20 mouse cellular contexts compared by ENCODE assay signal in the genomic region with DNA sequence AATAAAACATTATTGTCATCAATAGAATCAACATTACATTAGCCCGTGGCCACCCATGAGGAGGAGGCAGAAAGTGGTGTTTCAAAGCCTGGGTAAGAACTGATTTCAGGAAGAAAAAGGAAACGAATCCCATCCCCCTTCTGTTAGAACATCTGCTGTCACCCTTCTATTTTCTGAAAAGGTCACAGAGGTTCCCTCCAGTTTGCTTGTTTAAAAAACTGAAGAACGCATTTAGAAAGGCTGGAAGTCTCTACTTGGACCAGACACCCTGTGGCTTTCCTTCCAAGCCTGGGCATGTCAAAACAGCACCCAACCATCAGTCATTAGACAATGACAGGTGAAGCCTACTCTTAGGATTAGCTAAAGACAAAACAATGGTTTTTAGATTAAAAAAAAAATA. TPM values are rescaled to one million over a fixed set of nuclear protein-coding genes. Genes with fewer than 3 reads are reported as not detected.
DNase-seq lines count a peak whose midpoint lies in the region; ATAC-seq and TF ChIP-seq lines count a peak whose summit lies in the region.
"Had no signal": no experiment of that assay in that cellular context is flagged by ENCODE, and none has a peak within 500 bp of the region (broad histone marks: within the 10 kb centered on the region; RNA-seq: fewer than 3 reads in every experiment).

No protein-coding gene starts in this region.

- H3K27me3 ChIP-seq in embryonic facial prominence, embryonic 11.5 days (ENCODE audit: control insufficient read depth, insufficient read depth, low read length): no peaks in the 10 kb centered on the region
- no peaks in the 10 kb centered on the region for H3K27me3 ChIP-seq in embryonic facial prominence, embryonic 10.5 days (replicated peaks; ENCODE audit: low read depth, poor library complexity, severe bottlenecking)
- no peaks in the 10 kb centered on the region for H3K27me3 ChIP-seq in lung, embryonic 14.5 days (ENCODE audit: insufficient read depth, low read length)
- H3K27me3 ChIP-seq: embryonic facial prominence, embryonic 12.5 days; midbrain, embryonic 12.5 days; neural tube, embryonic 13.5 days had no signal

- H3K27ac ChIP-seq in embryonic facial prominence, embryonic 11.5 days (replicated peaks; ENCODE audit: low read depth, low read length): no peak overlapping the region
- no peak overlapping the region for H3K27ac ChIP-seq in embryonic facial prominence, embryonic 10.5 days (replicated peaks)
- no peak overlapping the region for H3K27ac ChIP-seq in lung, embryonic 14.5 days (ENCODE audit: low read depth)
- H3K27ac ChIP-seq: embryonic facial prominence, embryonic 12.5 days; heart, embryonic 10.5 days; liver, embryonic 14.5 days; midbrain, embryonic 12.5 days had no signal

- 18% methylated on average over 3 of the region's 3 CpGs for WGBS in embryonic facial prominence, embryonic 11.5 days
- WGBS in embryonic facial prominence, embryonic 10.5 days: 14% methylated on average over 3 of the region's 3 CpGs
- 13% methylated on average over 3 of the region's 3 CpGs for WGBS in lung, embryonic 14.5 days

- no peaks in the 10 kb centered on the region for H3K9me3 ChIP-seq in embryonic facial prominence, embryonic 11.5 days (replicated peaks; ENCODE audit: control insufficient read depth, low read length)
- H3K9me3 ChIP-seq in embryonic facial prominence, embryonic 10.5 days: no peaks in the 10 kb centered on the region
- no peaks in the 10 kb centered on the region for H3K9me3 ChIP-seq in lung, embryonic 14.5 days (ENCODE audit: low read depth, low read length)
- H3K9me3 ChIP-seq: embryonic facial prominence, embryonic 12.5 days; heart, embryonic 10.5 days; midbrain, embryonic 12.5 days; neural tube, embryonic 13.5 days had no signal

- ATAC-seq in embryonic facial prominence, embryonic 11.5 days (replicated peaks; ENCODE audit: insufficient number of reproducible peaks, low FRiP score, low TSS enrichment, low read depth): no peak
- ATAC-seq in lung, embryonic 14.5 days (ENCODE audit: insufficient read depth): no peak
- ATAC-seq: intestine, postnatal 0 days had no signal

- TF ChIP-seq CTCF in lung, embryonic 14.5 days (IDR thresholded peaks at IDR 0.05; ENCODE audit: low read depth): no peak

- H3K4me3 ChIP-seq in embryonic facial prominence, embryonic 11.5 days (ENCODE audit: low read depth, low read length): no peak overlapping the region
- no peak overlapping the region for H3K4me3 ChIP-seq in embryonic facial prominence, embryonic 10.5 days
- H3K4me3 ChIP-seq in lung, embryonic 14.5 days (ENCODE audit: low read depth, low read length): no peak overlapping the region
- H3K4me3 ChIP-seq: embryonic facial prominence, embryonic 12.5 days; heart, embryonic 10.5 days; midbrain, embryonic 12.5 days; neural tube, embryonic 13.5 days had no signal

- DNase-seq in embryonic facial prominence, embryonic 11.5 days (ENCODE audit: low spot score): peak; percentile 23
- DNase-seq in embryonic facial prominence, embryonic 10.5 days (ENCODE audit: low spot score): no peak
- peak; percentile 39 for DNase-seq in lung, embryonic 14.5 days
- no peak for DNase-seq in lung, adult 18-20 months
- peak; percentile 34 for DNase-seq in R1 (ENCODE audit: low read depth, low spot score)
- DNase-seq in mesoderm, embryonic 11.5 days (ENCODE audit: low read depth, low spot score): peak; percentile 18
- DNase-seq in layer of hippocampus, adult 8-10 months (ENCODE audit: low spot score in 2 of 2): no peak
- DNase-seq: cerebellum, adult 18-20 months; cerebellum, postnatal 25 days; kidney, postnatal 4 days; layer of hippocampus, adult 9-11 months; thymus, adult 18-20 months; thymus, postnatal 36 days had no signal

- H3K36me3 ChIP-seq in embryonic facial prominence, embryonic 11.5 days (replicated peaks; ENCODE audit: control insufficient read depth, insufficient read depth, low read depth, low read length): no peaks in the 10 kb centered on the region
- H3K36me3 ChIP-seq in embryonic facial prominence, embryonic 10.5 days (replicated peaks): 0 out of 2 replicates have a peak, but pooled peaks cover 3% of the 10 kb centered on the region
- no peaks in the 10 kb centered on the region for H3K36me3 ChIP-seq in lung, embryonic 14.5 days (ENCODE audit: insufficient read depth)
- H3K36me3 ChIP-seq: embryonic facial prominence, embryonic 12.5 days; heart, embryonic 10.5 days; midbrain, embryonic 12.5 days; neural tube, embryonic 13.5 days had no signal

- H3K4me2 ChIP-seq in embryonic facial prominence, embryonic 11.5 days (ENCODE audit: low read depth, low read length): no peak overlapping the region
- H3K4me2 ChIP-seq in lung, embryonic 14.5 days: no peak overlapping the region
- H3K4me2 ChIP-seq: embryonic facial prominence, embryonic 12.5 days; midbrain, embryonic 12.5 days; neural tube, embryonic 13.5 days had no signal

- H3K4me1 ChIP-seq in embryonic facial prominence, embryonic 11.5 days (ENCODE audit: control insufficient read depth, insufficient read depth, low read length): no peaks in the 10 kb centered on the region; the same call in none of the 2 replicates
- peaks cover 31% of the 10 kb centered on the region for H3K4me1 ChIP-seq in embryonic facial prominence, embryonic 10.5 days
- H3K4me1 ChIP-seq in lung, embryonic 14.5 days (ENCODE audit: insufficient read depth): peaks cover 16% of the 10 kb centered on the region

- no peak overlapping the region for H3K9ac ChIP-seq in embryonic facial prominence, embryonic 11.5 days (replicated peaks; ENCODE audit: low read length)
- no peak overlapping the region for H3K9ac ChIP-seq in lung, embryonic 14.5 days
- H3K9ac ChIP-seq: embryonic facial prominence, embryonic 12.5 days; liver, embryonic 14.5 days; midbrain, embryonic 12.5 days; neural tube, embryonic 13.5 days had no signal

RNA-seq across cellular contexts. Expression of a gene that starts 40.3 kb away (rescaled TPM):
- 35.5 and 38.9 TPM in 2 replicates for polyA plus RNA-seq in embryonic facial prominence, embryonic 11.5 days (2014; fragmentation: Nextera tagmentation; extraction: Ambion mirVana)
- polyA plus RNA-seq in embryonic facial prominence, embryonic 10.5 days (2016; fragmentation: Nextera tagmentation; extraction: Ambion mirVana): 35.8 and 36.7 TPM in 2 replicates
- 44.2 and 45.8 TPM in 2 replicates for polyA plus RNA-seq in lung, embryonic 14.5 days (2014; fragmentation: Nextera tagmentation; extraction: Ambion mirVana)
- total RNA-seq in layer of hippocampus, adult 8-10 months (2022): 10 to 100 TPM in 1 of 4 experiments, 1 to 10 TPM in 3; 7.4 to 10.3 (median 8.2) TPM
- total RNA-seq: monocyte, adult 5-6 weeks had no signal

Comparison
In these comparisons a context has a peak if more than half of its experiments do, and no peak if none do; other contexts are left out.
1. DNase-seq: peak in embryonic facial prominence, embryonic 11.5 days (single experiment), lung, embryonic 14.5 days (single experiment), R1 (single experiment) and mesoderm, embryonic 11.5 days (single experiment); none in embryonic facial prominence, embryonic 10.5 days (single experiment), lung, adult 18-20 months (0 of 2) and layer of hippocampus, adult 8-10 months (0 of 2).